Mouse (Mus musculus): ENCODE data around the gene Idh2. TPM values are rescaled to one million over a fixed set of nuclear protein-coding genes. Genes with fewer than 3 reads are reported as not detected.

The Idh2 gene
- 10 to 100 TPM; 53.9 to 67.1 TPM for total RNA-seq (2021)
- long read RNA-seq, experiment 1, transcript Idh2-201 (11 exons, 1,745 nt) = major isoform, 40 of 51 reads
- long read RNA-seq, experiment 1, partial matches to known transcripts = 2 of 51 reads
- long read RNA-seq, experiment 1, other reads (novel, unspliced or antisense) = 8 of 51 reads
- long read RNA-seq, experiment 2, transcript Idh2-201 (11 exons, 1,745 nt) = major isoform, 33 of 45 reads
- long read RNA-seq, experiment 2, partial matches to known transcripts = 1 of 45 reads
- long read RNA-seq, experiment 2, other reads (novel, unspliced or antisense) = 11 of 45 reads

- peak; percentile 87 to 89 for DNase-seq (ENCODE audit: extremely low spot score in 1 of 2, low spot score in 2 of 2)
- intact Hi-C loops (cut with DNase I) = no loop called here
- TF ChIP-seq CTCF (IDR thresholded peaks at IDR 0.05) = no peak
- peak within 1 kb of the TSS; percentile 60 for H3K4me3 ChIP-seq
- peak within 1 kb of the TSS; percentile 93 for H3K27ac ChIP-seq
Observed at GRCm38 (mm10) chr7:80115224-80115590, at the start of gene Idh2. Gene Idh2, minus strand, starts transcription at chr7:80115392.

DNA sequence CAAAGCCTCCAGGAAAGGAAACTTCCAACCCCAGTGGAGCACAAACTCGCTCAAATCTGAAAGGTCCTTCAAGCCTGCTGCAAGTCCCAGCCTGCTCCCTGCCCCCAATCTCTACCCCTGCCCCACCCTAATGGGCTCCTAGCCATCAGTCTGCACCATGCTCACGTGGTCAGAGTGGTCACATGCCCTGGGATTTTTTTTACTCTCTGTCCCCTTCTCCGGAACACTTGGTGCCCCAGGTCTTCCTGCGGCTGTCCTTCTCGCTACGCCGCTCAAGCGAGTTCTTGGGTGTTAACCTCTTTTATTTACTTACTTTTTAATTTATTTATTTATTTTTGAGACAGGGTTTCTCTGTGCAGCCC lies 45.7 kb upstream of the Idh2 start:
- intact Hi-C loops (cut with DNase I) = no loop called here
- DNase-seq (ENCODE audit: extremely low spot score in 1 of 2, low spot score in 2 of 2) = peak in 1 of 2 experiments; percentile 37
- no peak for TF ChIP-seq CTCF (IDR thresholded peaks at IDR 0.05)
- H3K4me3 ChIP-seq = no peak overlapping the region
- H3K27ac ChIP-seq = peak overlapping the region; percentile 15; the same call in 1 of the 2 replicates

DNA sequence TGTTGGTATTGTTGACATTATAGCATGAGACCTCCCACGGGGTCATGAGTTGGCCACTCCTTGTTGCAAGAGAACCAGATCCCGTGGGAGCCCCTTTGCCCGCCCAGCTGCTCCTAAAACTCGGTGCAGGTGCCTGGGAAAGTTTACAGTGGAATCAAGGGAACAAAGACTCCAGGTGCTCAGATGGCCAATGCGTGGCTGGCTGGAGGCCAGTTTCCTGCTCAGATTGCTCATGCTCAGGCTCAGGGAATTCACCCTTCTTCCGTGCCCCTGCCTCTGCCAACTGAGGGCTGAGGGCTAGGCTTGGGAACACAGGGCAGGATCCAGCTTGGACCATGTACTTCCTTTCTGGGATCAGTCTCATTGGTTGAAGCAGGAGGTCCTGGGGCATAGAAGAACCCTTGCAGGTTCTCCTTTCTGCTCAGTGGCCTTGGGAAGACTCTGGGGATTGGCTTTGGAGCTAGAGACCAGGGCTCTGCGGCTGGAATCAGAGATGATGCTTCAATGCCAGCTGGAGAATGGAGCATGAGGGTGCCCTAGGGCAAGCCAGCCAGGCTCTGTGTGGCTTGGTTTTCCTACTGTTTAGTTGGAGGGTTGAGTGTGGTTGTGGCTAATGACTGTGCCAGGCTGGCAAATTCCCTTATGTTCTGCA lies 45.2 kb upstream of the Idh2 start:
- DNase-seq (ENCODE audit: extremely low spot score in 1 of 2, low spot score in 2 of 2) = no peak
- H3K4me3 ChIP-seq = no peak overlapping the region
- H3K27ac ChIP-seq = peak overlapping the region; percentile 15; the same call in 1 of the 2 replicates
- intact Hi-C loops (cut with DNase I) = no loop called here
- TF ChIP-seq CTCF (IDR thresholded peaks at IDR 0.05) = no peak

GRCm38 (mm10) chr7:80158496-80159268 lies 43.5 kb upstream of the Idh2 start:
- Histone ChIP-seq H3K4me3 (no peak overlapping the region), H3K27ac (no peak overlapping the region)
- intact Hi-C loops (cut with DNase I) = loop anchor here (5.0 kb wide), 1 partner anchor 59 kb away; no protein-coding TSS in a partner anchor
- TF ChIP-seq CTCF (IDR thresholded peaks at IDR 0.05) = no peak
- no peak for DNase-seq (ENCODE audit: extremely low spot score in 1 of 2, low spot score in 2 of 2)

- intact Hi-C loops (cut with DNase I) = loop anchor here (5.0 kb wide), 1 partner anchor 61 kb away; no protein-coding TSS in a partner anchor
- Histone ChIP-seq H3K4me3 (no peak overlapping the region), H3K27ac (no peak overlapping the region)
- TF ChIP-seq CTCF (IDR thresholded peaks at IDR 0.05) = peak; percentile 55
- peak; percentile 16 to 20 for DNase-seq (ENCODE audit: extremely low spot score in 1 of 2, low spot score in 2 of 2)
Observed at GRCm38 (mm10) chr7:80156711-80157227, 41.6 kb upstream of the Idh2 start.

DNA sequence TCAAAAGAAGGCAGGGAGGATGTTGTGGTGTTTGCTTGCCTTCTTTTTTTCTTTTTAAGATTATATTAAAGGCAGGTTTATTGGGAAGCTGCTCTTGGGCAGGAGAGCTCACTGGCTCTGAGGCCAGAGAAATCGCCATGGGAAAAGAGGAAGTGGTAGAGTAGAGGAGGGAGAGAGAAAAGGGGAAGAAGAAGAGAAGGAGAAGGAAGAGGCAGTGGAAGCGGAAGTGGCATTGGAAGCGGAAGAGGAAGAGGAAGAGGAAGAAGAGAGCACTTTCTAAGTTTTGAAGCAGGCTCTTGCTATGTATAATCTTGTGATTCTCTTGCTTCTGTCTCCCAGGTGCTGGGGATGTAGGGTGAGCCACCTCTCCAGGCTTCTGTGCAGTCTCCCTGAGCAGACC lies 39.5 kb upstream of the Idh2 start:
- H3K4me3 ChIP-seq = no peak overlapping the region
- no peak for TF ChIP-seq CTCF (IDR thresholded peaks at IDR 0.05)
- intact Hi-C loops (cut with DNase I) = loop anchor here (5.0 kb wide), 1 partner anchor 63 kb away; no protein-coding TSS in a partner anchor
- H3K27ac ChIP-seq = no peak overlapping the region
- DNase-seq (ENCODE audit: extremely low spot score in 1 of 2, low spot score in 2 of 2) = no peak

DNA sequence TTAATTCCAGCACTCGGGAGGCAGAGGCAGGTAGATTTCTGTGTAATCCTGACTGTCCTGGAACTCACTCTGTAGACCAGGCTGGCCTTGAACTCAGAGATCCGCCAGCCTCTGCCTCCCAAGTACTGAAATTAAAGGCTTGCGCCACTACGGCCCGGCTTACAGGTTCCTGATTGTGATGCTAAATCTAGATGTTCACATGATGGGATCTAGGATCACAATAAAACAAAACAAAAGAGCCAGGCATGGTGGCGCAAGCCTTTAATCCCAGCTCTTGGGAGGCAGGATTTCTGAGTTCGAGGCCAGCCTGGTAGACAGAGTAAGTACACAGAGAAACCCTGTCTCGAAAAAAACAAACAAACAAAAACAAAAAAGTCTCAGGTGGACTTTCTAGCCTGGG lies 37.6 kb upstream of the Idh2 start:
- no peak for TF ChIP-seq CTCF (IDR thresholded peaks at IDR 0.05)
- no peak for DNase-seq (ENCODE audit: extremely low spot score in 1 of 2, low spot score in 2 of 2)
- no peak overlapping the region for H3K4me3 ChIP-seq
- H3K27ac ChIP-seq = no peak overlapping the region
- intact Hi-C loops (cut with DNase I) = no loop called here

DNA sequence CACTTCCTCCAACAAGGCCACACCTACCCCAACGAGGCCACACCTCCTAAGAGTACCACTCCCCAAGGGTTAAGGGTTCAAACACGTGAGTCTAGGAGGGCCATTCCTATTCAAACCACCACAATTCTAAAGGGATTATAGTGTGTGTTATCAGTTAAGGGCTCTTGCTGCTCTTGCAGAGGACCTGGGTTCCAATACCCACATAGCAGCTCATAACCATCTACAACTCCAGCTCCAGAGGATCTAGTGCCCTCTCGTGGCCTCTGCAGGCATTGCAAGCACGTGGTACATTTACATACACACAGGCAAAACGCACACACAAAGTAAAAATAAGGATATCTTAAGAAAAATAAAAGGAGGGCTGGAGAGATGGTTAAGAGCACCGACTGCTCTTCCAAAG lies 37.0 kb upstream of the Idh2 start:
- H3K4me3 ChIP-seq = no peak overlapping the region
- H3K27ac ChIP-seq = no peak overlapping the region
- intact Hi-C loops (cut with DNase I) = no loop called here
- TF ChIP-seq CTCF (IDR thresholded peaks at IDR 0.05) = peak; percentile 34
- DNase-seq (ENCODE audit: extremely low spot score in 1 of 2, low spot score in 2 of 2) = no peak

GRCm38 (mm10) chr7:80149356-80149755 lies 34.2 kb upstream of the Idh2 start:
- H3K27ac ChIP-seq = peak overlapping the region; percentile 64
- no peak for TF ChIP-seq CTCF (IDR thresholded peaks at IDR 0.05)
- DNase-seq (ENCODE audit: extremely low spot score in 1 of 2, low spot score in 2 of 2) = peak; percentile 42 to 59
- intact Hi-C loops (cut with DNase I) = loop anchor here (2.0 to 10.0 kb wide), 2 partner anchors 39 to 225 kb away; partner anchors contain the start of gene Man2a2
- H3K4me3 ChIP-seq = peak overlapping the region; percentile 30

GRCm38 (mm10) chr7:80146077-80146476 lies 30.9 kb upstream of the Idh2 start:
- H3K4me3 ChIP-seq = no peak overlapping the region
- no peak overlapping the region for H3K27ac ChIP-seq
- intact Hi-C loops (cut with DNase I) = loop anchor here (10.0 kb wide), 1 partner anchor 229 kb away; the partner anchor contains the start of gene Man2a2
- no peak for TF ChIP-seq CTCF (IDR thresholded peaks at IDR 0.05)
- no peak for DNase-seq (ENCODE audit: extremely low spot score in 1 of 2, low spot score in 2 of 2)

GRCm38 (mm10) chr7:80144695-80145094 lies 29.5 kb upstream of the Idh2 start:
- intact Hi-C loops (cut with DNase I) = loop anchor here (5.0 to 10.0 kb wide), 3 partner anchors 53 to 230 kb away; partner anchors contain the start of genes Man2a2 and Rccd1
- H3K27ac ChIP-seq = no peak overlapping the region
- DNase-seq (ENCODE audit: extremely low spot score in 1 of 2, low spot score in 2 of 2) = no peak
- no peak for TF ChIP-seq CTCF (IDR thresholded peaks at IDR 0.05)
- H3K4me3 ChIP-seq = no peak overlapping the region
